Mouse (Mus musculus) spleen, adult 12 weeks (tissue): Measurements from ENCODE around the gene Smim17.
"Not testable (repeated sequence)": the region's sequence is repeated elsewhere in the genome, so short reads cannot be mapped to it uniquely, and the experiment has no call there.

ENCODE experiments used
- DNase-seq: peaks from one replicate; pipeline ENCODE4 v3.0.0; 2022; ENCODE audit warnings: low spot score

Gene Smim17

GRCm38 (mm10) chr7:6415442-6415787 lies 16.9 kb downstream of the Smim17 start:
- no peak for DNase-seq

- no peak for DNase-seq
Measured at GRCm38 (mm10) chr7:6419894-6420293, 21.4 kb downstream of the Smim17 start.

DNA sequence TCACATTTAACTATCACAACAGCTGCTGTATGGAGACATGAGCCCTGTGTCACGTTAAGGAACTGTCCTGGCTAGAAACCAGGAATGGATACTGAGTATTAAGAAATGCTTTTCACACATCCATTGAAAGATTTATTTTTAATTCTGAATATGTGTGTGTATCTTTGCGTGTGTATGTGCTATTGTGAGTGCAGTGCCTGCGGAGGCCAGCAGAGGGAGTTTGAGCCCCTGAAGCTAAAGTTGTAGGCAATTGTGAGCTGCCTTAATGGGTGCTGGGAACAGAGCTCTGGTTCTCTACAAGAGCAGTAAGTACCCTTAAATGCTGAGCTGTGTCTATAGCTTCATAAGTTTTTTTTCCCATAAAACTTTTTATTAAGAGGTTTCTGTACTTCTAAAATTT lies 30.9 kb downstream of the Smim17 start:
- no peak for DNase-seq

GRCm38 (mm10) chr7:6430342-6430741 lies 31.8 kb downstream of the Smim17 start:
- DNase-seq = peak; percentile 9

DNA sequence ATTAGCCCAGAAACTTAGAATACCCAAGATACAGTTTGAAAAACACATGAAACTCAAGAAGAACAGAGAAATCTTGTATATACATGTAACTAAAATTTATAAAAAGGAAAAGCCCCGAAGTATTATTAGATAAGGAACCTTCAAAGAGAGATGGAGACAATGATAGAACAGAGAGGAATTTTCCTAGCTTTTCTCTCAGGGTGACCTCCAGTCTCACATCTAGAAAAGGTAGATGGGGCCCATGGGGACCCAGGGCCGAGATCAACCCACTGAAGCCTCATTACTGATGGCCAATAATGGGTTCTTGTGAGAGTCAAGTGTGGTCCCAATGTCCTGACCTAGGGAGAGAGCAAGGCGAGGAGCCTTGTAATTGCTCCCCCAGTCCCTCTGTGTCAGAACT lies 39.9 kb downstream of the Smim17 start, which contains the start of gene Olfr1344:
Gene Olfr1344, plus strand, starts transcription at position 301 of the 400 bp plus-strand sequence.
- DNase-seq = no peak

DNA sequence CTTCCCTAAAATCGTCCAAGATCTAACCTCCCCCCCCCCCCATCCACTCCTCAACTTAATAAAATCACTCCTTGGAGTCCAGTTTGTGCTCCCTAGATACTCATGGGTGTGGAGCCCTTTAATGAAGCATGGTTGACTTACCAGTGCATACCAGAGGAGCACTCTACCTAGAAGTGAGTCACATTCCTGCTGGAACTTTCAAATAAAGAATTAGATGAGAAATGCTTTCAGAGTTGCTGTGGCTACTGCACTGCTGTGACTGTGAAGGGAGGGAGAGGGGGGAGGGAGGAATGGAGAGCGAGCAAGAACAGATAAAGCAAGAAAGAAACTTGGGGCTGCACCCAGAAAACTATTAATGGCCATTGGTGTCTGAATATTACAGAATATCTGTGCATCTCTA lies 42.7 kb downstream of the Smim17 start:
- DNase-seq = no peak

DNA sequence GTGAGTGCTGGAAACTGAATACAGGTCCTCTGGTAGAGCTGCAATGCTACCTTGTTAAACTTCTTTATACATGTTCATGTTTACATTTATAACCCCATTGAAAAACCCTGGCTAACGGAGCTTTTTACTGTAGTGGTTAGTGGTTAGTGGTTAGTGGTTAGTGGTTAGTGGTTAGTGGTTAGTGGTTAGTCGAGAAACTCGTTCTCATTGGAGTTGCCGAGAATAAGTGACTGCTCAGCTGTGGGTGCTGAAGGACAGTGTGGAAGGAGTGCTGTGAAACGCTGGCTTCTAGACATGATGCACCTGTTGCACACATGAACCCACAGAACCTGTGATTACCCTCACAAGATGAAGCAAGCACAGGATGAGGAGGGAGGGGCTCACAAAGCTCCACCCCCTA lies 49.3 kb downstream of the Smim17 start:
- no peak for DNase-seq

GRCm38 (mm10) chr7:6455868-6456267 lies 57.4 kb downstream of the Smim17 start, which contains the start of gene Olfr1336:
Gene Olfr1336 (plus strand): TSS chr7:6456168.
- no peak for DNase-seq

DNA sequence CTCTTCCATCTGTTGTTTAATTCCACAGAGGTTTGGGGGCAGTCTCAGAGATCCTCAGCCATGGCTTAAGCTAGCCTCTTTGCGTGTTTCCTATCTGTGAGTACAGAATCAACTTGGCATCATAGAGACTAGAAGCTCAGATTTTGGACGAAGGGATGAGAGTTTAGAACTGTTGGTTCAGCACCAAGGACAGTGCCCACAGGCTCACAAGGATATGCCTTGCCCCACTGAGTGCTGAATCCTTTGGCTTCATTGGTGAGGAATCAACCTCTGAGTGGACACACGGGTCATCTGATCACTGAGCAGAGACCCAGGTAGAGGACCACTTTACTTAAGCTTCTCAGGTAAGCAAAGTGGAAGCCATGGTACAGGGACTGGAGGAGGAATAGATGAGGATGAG lies 57.9 kb downstream of the Smim17 start:
- no peak for DNase-seq

DNA sequence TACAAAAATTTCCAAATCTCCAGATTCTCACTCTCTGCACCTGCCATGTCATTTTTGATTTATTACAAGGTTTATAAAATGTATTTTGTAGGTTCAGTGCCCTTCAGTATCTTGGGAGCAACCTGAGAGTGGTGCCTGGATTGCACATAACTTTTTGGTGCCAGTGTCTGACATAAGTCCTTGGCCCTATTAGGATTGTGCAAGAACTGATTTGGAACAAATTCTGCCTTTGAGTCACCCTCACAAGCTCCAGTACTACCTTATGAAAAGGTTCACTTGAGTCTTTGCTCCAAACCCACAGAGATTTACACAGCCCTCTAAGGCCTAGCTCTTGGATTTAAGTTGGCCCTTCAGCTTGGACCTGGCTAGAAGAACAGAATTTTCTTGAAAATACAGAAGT lies 68.4 kb downstream of the Smim17 start, which contains the start of gene Olfr1346:
Gene Olfr1346, plus strand, starts transcription at position 151 of the 400 bp plus-strand sequence.
- DNase-seq = no peak

DNA sequence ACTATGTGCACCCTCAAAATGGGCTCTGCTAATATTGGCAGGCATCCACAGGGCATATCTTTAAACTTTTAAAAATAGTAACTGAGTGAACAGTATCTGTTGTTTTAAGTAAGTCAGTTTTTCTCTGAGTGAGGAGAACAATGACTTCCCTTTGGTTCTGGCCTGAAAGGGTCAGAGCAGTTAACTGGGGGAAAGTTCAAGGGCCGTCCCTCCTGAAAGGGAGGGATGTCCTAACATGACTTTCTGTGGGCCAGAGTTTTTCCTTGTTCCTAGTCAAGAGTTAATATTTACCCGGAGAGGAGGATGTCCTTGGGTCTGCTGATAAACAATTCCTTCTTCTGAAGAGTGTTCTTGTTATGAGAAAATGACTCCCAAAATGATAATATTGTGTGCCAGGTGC lies 79.1 kb downstream of the Smim17 start:
- not testable (repeated sequence) for DNase-seq
